Mouse (Mus musculus) CD4-positive, CD25-positive, alpha-beta regulatory T cell, adult 9 weeks (primary cell): ENCODE measurements around the gene R3hdml. TPM values are rescaled to one million over a fixed set of nuclear protein-coding genes. Genes with fewer than 3 reads are reported as not detected.

Experiments used
- polyA plus RNA-seq: library from polyadenylated mRNA; unstranded; fragments of 100-300 nt; shearing (Covaris generic); gene quantifications from one replicate; pipeline ENCODE4 v1.2.1, GENCODE M21; 2017

Gene R3hdml
- not detected for polyA plus RNA-seq

GRCm38 (mm10) chr2:163492018-163492417, at the start of gene R3hdml:
R3hdml (plus strand) TSS chr2:163492318.

DNA sequence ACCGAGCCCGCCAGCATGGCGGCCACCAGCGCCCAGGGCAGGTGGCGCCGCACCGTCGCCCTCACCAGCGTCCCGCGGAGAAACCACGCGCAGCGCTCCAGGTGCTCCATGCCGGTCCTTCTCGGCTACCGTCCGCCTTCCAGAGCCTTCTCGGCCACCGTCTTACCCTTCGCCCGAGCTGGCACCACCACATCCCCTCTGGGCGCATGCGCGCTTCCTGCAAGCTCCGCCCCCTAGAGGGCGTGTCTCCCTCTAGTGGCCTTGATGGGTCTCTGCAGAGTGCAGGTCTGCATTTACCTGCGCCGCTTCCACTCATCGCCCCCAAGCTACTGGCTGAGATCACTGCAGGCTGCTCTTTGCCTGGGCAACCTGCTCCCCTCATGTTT, 19.7 kb upstream of the R3hdml start, which contains the start of gene Fitm2:
Gene Fitm2 (minus strand): TSS at position 164 of the 386 bp plus-strand sequence.

GRCm38 (mm10) chr2:163506300-163507004, 14.3 kb downstream of the R3hdml start, which contains the start of gene Hnf4a:
Hnf4a (plus strand) TSS chr2:163506808.

Other genes starting within 250 kb of the R3hdml start
- not detected for gene Jph2, start 94.3 kb upstream of the R3hdml start, polyA plus RNA-seq
- 110 TPM for gene Oser1, start 67.6 kb upstream of the R3hdml start, polyA plus RNA-seq
- gene Gdap1l1, start 53.8 kb upstream of the R3hdml start, polyA plus RNA-seq, result 0.26 TPM
- 3.8 TPM for gene Fitm2, start 19.7 kb upstream of the R3hdml start, polyA plus RNA-seq
- gene Hnf4a, start 14.5 kb downstream of the R3hdml start, polyA plus RNA-seq, result not detected
- gene Ttpal, start 110.0 kb downstream of the R3hdml start, polyA plus RNA-seq, result 50.1 TPM
- gene Serinc3, start 152.8 kb downstream of the R3hdml start, polyA plus RNA-seq, result 813 TPM
- gene Pkig, start 166.1 kb downstream of the R3hdml start, polyA plus RNA-seq, result 4.7 TPM